Comparison of ENCODE assay signal across 8 mouse cellular contexts in the genomic region with DNA sequence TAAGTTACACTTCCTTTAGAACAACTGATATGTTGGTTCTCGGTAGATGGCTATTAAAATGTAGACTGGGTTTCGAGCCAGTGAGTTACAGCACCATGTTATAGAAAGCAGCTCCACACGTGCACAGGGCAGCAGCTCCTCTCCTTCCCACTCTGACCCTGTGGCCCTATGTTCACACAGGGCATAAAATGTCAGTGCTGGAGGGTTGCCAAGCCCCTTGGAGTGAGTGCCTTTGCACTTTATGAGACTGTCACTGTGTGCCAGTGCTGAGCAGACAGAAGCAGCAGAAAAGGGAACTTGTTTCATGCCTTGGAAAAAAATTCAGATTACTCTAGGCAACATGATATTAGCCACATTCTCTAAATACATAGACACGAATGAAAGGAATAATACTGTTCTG. TPM values are rescaled to one million over a fixed set of nuclear protein-coding genes. Genes with fewer than 3 reads are reported as not detected.
DNase-seq lines count a peak whose midpoint lies in the region; ATAC-seq and TF ChIP-seq lines count a peak whose summit lies in the region.

No protein-coding gene starts in this region.

- no peaks in the 10 kb centered on the region for H3K4me1 ChIP-seq in lung, adult 2 months (ENCODE audit: control insufficient read depth, insufficient read depth, low read length)
- H3K4me1 ChIP-seq in lung, embryonic 16.5 days (replicated peaks; ENCODE audit: control insufficient read depth, insufficient read depth, low read length), result peaks cover 3% of the 10 kb centered on the region; the same call in 1 of the 2 replicates

- H3K9me3 ChIP-seq in lung, embryonic 16.5 days (ENCODE audit: control insufficient read depth, low read length), result no peaks in the 10 kb centered on the region

- 0 out of 2 replicates have a peak overlapping the region, but pooled peaks have one; percentile 10 for H3K27ac ChIP-seq in lung, embryonic 16.5 days (ENCODE audit: low read length)

- no peak overlapping the region for H3K4me2 ChIP-seq in lung, embryonic 16.5 days (ENCODE audit: low read depth, low read length)

- DNase-seq in lung, adult 18-20 months, result peak; percentile 8 to 26
- no peak for DNase-seq in lung, adult 2 months
- DNase-seq in cerebellum, adult 8-10 months, result peak; percentile 13
- DNase-seq in heart, postnatal 10 days, result peak; percentile 7
- DNase-seq in urinary bladder, postnatal 25 days (ENCODE audit: low spot score), result no peak
- no peak for DNase-seq in frontal cortex, postnatal 25 days (ENCODE audit: low spot score in 2 of 2)
- DNase-seq in left cerebral cortex, adult 18-20 months (ENCODE audit: low spot score in 2 of 2), result no peak

- TF ChIP-seq POLR2A in lung, adult 2 months (IDR thresholded peaks at IDR 0.05; ENCODE audit: borderline replicate concordance, extremely low read depth, low read depth, low read length), result no peak

- WGBS in lung, adult 2 months, result 53% methylated on average over 4 of the region's 4 CpGs
- 32% methylated on average over 4 of the region's 4 CpGs for WGBS in lung, embryonic 16.5 days

- no peak for TF ChIP-seq CTCF in lung, adult 2 months (IDR thresholded peaks at IDR 0.05; ENCODE audit: insufficient read depth, low read length)

- H3K4me3 ChIP-seq in lung, adult 2 months (replicated peaks; ENCODE audit: extremely low read depth, low read depth, low read length), result no peak overlapping the region
- no peak overlapping the region for H3K4me3 ChIP-seq in lung, embryonic 16.5 days (ENCODE audit: low read length)

- no peak overlapping the region for H3K9ac ChIP-seq in lung, embryonic 16.5 days (ENCODE audit: low read length)

- peak; percentile 76 for ATAC-seq in lung, embryonic 16.5 days (ENCODE audit: low read depth)

- intact Hi-C loops in heart, postnatal 10 days (cut with DNase I), result no loop called here

- H3K36me3 ChIP-seq in lung, embryonic 16.5 days (ENCODE audit: control insufficient read depth, insufficient read depth, low read length), result no peaks in the 10 kb centered on the region

- H3K27me3 ChIP-seq in lung, embryonic 16.5 days (ENCODE audit: control insufficient read depth, insufficient read depth, low read depth, low read length), result no peaks in the 10 kb centered on the region

RNA-seq across cellular contexts. Expression of a gene that starts 47.8 kb away (rescaled TPM):
- polyA plus RNA-seq in lung, adult 2 months (2012; rRNA removed), result 1.2 and 2.7 TPM in 2 replicates
- total RNA-seq in heart, postnatal 10 days (2021), result under 1 TPM; 0.14 to 0.15 TPM
- 14.1 and 16.3 TPM in 2 replicates for polyA plus RNA-seq in lung, embryonic 16.5 days (2015; fragmentation: Nextera tagmentation; extraction: Ambion mirVana)
- total RNA-seq in left cerebral cortex, adult 18-20 months (2021), result 10 to 100 TPM; 50.2 to 53.8 TPM

Comparison
In these comparisons a context has a peak if more than half of its experiments do, and no peak if none do; other contexts are left out.
1. DNase-seq: peak in lung, adult 18-20 months (2 of 2), cerebellum, adult 8-10 months (single experiment) and heart, postnatal 10 days (2 of 2); none in lung, adult 2 months (single experiment), urinary bladder, postnatal 25 days (single experiment), frontal cortex, postnatal 25 days (0 of 2) and left cerebral cortex, adult 18-20 months (0 of 2).
2. RNA of a gene that starts 47.8 kb away (total RNA-seq): 50.2 to 53.8 TPM in left cerebral cortex, adult 18-20 months; 0.14 to 0.15 TPM in heart, postnatal 10 days; every median in the first group is over 10 times any median in the second.